In the genomic region with DNA sequence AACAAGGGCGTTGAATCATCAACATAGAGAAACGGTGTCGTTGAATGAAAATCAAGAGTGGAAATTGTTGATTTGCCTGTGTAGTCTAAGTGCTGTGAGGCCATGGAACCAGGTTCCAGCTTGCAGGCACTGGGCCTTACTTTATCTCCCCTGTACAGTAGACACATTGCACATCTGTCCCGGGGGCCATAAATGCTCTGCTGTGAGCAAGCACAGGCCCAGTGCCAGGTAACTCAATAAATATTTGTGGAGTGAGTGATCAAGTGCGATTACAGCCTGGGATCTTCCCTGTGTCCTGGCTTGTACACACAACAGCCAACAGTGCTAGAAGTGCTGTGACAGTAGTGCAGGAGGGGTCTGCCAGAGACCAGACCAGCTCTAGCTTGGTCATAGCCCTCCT, we compare ENCODE assay signal across 26 mouse cellular contexts. TPM values are rescaled to one million over a fixed set of nuclear protein-coding genes. Genes with fewer than 3 reads are reported as not detected.
A peak's percentile ranks its signal among the peaks of the same experiment; 100 is the strongest.
DNase-seq lines count a peak whose midpoint lies in the region; ATAC-seq and TF ChIP-seq lines count a peak whose summit lies in the region.
"Had no signal": no experiment of that assay in that cellular context is flagged by ENCODE, and none has a peak within 500 bp of the region (broad histone marks: within the 10 kb centered on the region; RNA-seq: fewer than 3 reads in every experiment).

No protein-coding gene starts in this region.

- 86% methylated on average over 5 of the region's 5 CpGs for WGBS in heart, embryonic 10.5 days
- 34% methylated on average over 5 of the region's 5 CpGs for WGBS in intestine, postnatal 0 days

- H3K79me3 ChIP-seq in C2C12 (ENCODE audit: low read depth) = no peaks in the 10 kb centered on the region

- H3K27me3 ChIP-seq in heart, embryonic 10.5 days (ENCODE audit: insufficient read depth, poor library complexity, severe bottlenecking) = no peaks in the 10 kb centered on the region
- H3K27me3 ChIP-seq in C2C12 (ENCODE audit: control insufficient read depth, insufficient read depth, insufficient read length) = no peaks in the 10 kb centered on the region
- H3K27me3 ChIP-seq in intestine, postnatal 0 days (replicated peaks; ENCODE audit: control insufficient read depth, insufficient read depth, low read length) = no peaks in the 10 kb centered on the region
- H3K27me3 ChIP-seq: embryonic facial prominence, embryonic 15.5 days; limb, embryonic 13.5 days; neural tube, embryonic 15.5 days had no signal

- H3K79me2 ChIP-seq in C2C12 (ENCODE audit: control insufficient read depth, insufficient read depth) = no peaks in the 10 kb centered on the region

- DNase-seq in heart, embryonic 10.5 days (ENCODE audit: low spot score) = peak; percentile 61
- no peak for DNase-seq in heart, adult 8-10 months (ENCODE audit: low spot score)
- peak; percentile 65 for DNase-seq in 3T3-L1 (ENCODE audit: low read depth, low spot score)
- no peak for DNase-seq in cerebellum, postnatal 36 days
- no peak for DNase-seq in spleen, adult 12 weeks (ENCODE audit: low spot score)
- DNase-seq: cerebellum, adult 9-10 months; gastrocnemius, postnatal 10 days; heart, adult 18-20 months; heart, postnatal 36 days; kidney, postnatal 36 days; right cerebral cortex, adult 18-20 months; right cerebral cortex, postnatal 4 days; thymus, adult 2 months; thymus, postnatal 4 days had no signal

- no peak for TF ChIP-seq CTCF in C2C12 (IDR thresholded peaks at IDR 0.05; ENCODE audit: control insufficient read depth, insufficient read depth, insufficient read length)
- no peak for TF ChIP-seq CTCF in intestine, postnatal 0 days (IDR thresholded peaks at IDR 0.05; ENCODE audit: low read depth)

- no peaks in the 10 kb centered on the region for H3K9me3 ChIP-seq in heart, embryonic 10.5 days
- H3K9me3 ChIP-seq in intestine, postnatal 0 days (ENCODE audit: control insufficient read depth) = no peaks in the 10 kb centered on the region
- H3K9me3 ChIP-seq: embryonic facial prominence, embryonic 15.5 days; limb, embryonic 13.5 days; midbrain, embryonic 10.5 days; neural tube, embryonic 15.5 days had no signal

- no peaks in the 10 kb centered on the region for H3K36me3 ChIP-seq in heart, embryonic 10.5 days
- no peaks in the 10 kb centered on the region for H3K36me3 ChIP-seq in C2C12 (ENCODE audit: control insufficient read depth, insufficient read depth)
- H3K36me3 ChIP-seq in intestine, postnatal 0 days (ENCODE audit: control insufficient read depth, insufficient read depth) = no peaks in the 10 kb centered on the region
- H3K36me3 ChIP-seq: embryonic facial prominence, embryonic 15.5 days; limb, embryonic 13.5 days; midbrain, embryonic 10.5 days; neural tube, embryonic 15.5 days had no signal

- H3K9ac ChIP-seq in intestine, postnatal 0 days (ENCODE audit: low read depth, low read length) = no peak overlapping the region
- H3K9ac ChIP-seq: embryonic facial prominence, embryonic 15.5 days; hindbrain, embryonic 14.5 days; limb, embryonic 13.5 days; liver, embryonic 14.5 days; neural tube, embryonic 15.5 days had no signal

- no peak overlapping the region for H3K4me2 ChIP-seq in intestine, postnatal 0 days (replicated peaks; ENCODE audit: low read depth)
- H3K4me2 ChIP-seq: embryonic facial prominence, embryonic 15.5 days; hindbrain, embryonic 14.5 days; limb, embryonic 13.5 days; neural tube, embryonic 15.5 days had no signal

- H3K4me1 ChIP-seq in heart, embryonic 10.5 days = 0 out of 2 replicates have a peak, but pooled peaks cover 3% of the 10 kb centered on the region
- peaks cover 14% of the 10 kb centered on the region for H3K4me1 ChIP-seq in intestine, postnatal 0 days (replicated peaks; ENCODE audit: control insufficient read depth, insufficient read depth, low read length)
- H3K4me1 ChIP-seq: embryonic facial prominence, embryonic 15.5 days; neural tube, embryonic 15.5 days had no signal

- H3K27ac ChIP-seq in heart, embryonic 10.5 days = no peak overlapping the region
- H3K27ac ChIP-seq in intestine, postnatal 0 days (ENCODE audit: low read depth, low read length) = peak overlapping the region; percentile 50; the same call in 1 of the 2 replicates
- H3K27ac ChIP-seq: embryonic facial prominence, embryonic 15.5 days; hindbrain, embryonic 14.5 days; limb, embryonic 13.5 days; liver, embryonic 14.5 days; midbrain, embryonic 10.5 days; neural tube, embryonic 15.5 days; stomach, postnatal 0 days had no signal

- no peak overlapping the region for H3ac ChIP-seq in C2C12 (ENCODE audit: control insufficient read depth, insufficient read length, low read depth)

- H3K4me3 ChIP-seq in heart, embryonic 10.5 days = no peak overlapping the region
- H3K4me3 ChIP-seq in C2C12 (ENCODE audit: insufficient read depth, poor library complexity, severe bottlenecking) = no peak overlapping the region
- no peak overlapping the region for H3K4me3 ChIP-seq in intestine, postnatal 0 days (ENCODE audit: low read depth, low read length)
- H3K4me3 ChIP-seq: embryonic facial prominence, embryonic 15.5 days; limb, embryonic 13.5 days; midbrain, embryonic 10.5 days; neural tube, embryonic 15.5 days had no signal

- ATAC-seq in intestine, postnatal 0 days = peak; percentile 58
- ATAC-seq: forebrain, embryonic 16.5 days; inflammation-experienced regulatory T-cells, adult 6 months; lung, postnatal 0 days had no signal

TF ChIP-seq in C2C12, 6 proteins besides CTCF, POLR2A, EP300 and RAD21:
- TF ChIP-seq CEBPB (IDR thresholded peaks at IDR 0.05; ENCODE audit: low read depth) (no peak), MYOD1 (IDR thresholded peaks at IDR 0.05; ENCODE audit: control insufficient read depth, insufficient read length, low read depth) (peak; percentile 1)
TF ChIP-seq in C2C12: peak in this region for 1.

RNA-seq across cellular contexts. Expression of a gene that starts 20.1 kb away (rescaled TPM):
- 4.9 and 9.7 TPM in 2 replicates for polyA plus RNA-seq in heart, embryonic 10.5 days (2016; fragmentation: Nextera tagmentation; extraction: Ambion mirVana)
- total RNA-seq in heart, adult 8-10 months (2022) = 1 to 10 TPM; 3.7 to 7.3 (median 5.7) TPM
- 2.2 TPM for polyA plus RNA-seq in C2C12 (2012; fragmentation: generic; extraction: Trizol)
- 18.5 and 20.0 TPM in 2 replicates for polyA plus RNA-seq in intestine, postnatal 0 days (2015; fragmentation: Nextera tagmentation; extraction: Ambion mirVana)

RNA-seq across cellular contexts. Expression of a gene that starts 39.5 kb away (rescaled TPM):
- polyA plus RNA-seq in heart, embryonic 10.5 days (2016; fragmentation: Nextera tagmentation; extraction: Ambion mirVana) = 17.2 and 20.0 TPM in 2 replicates
- total RNA-seq in heart, adult 8-10 months (2022) = 10 to 100 TPM; 11.2 to 14.7 (median 14.2) TPM
- polyA plus RNA-seq in C2C12 (2012; fragmentation: generic; extraction: Trizol) = 7.4 TPM
- polyA plus RNA-seq in intestine, postnatal 0 days (2015; fragmentation: Nextera tagmentation; extraction: Ambion mirVana) = 11.5 and 13.6 TPM in 2 replicates

Comparison
In these comparisons a context has a peak if more than half of its experiments do, and no peak if none do; other contexts are left out.
1. DNase-seq: peak in heart, embryonic 10.5 days (single experiment) and 3T3-L1 (single experiment); none in heart, adult 8-10 months (single experiment), cerebellum, postnatal 36 days (0 of 2) and spleen, adult 12 weeks (single experiment).